Mouse (Mus musculus) urinary bladder, postnatal 14 days (tissue): ENCODE measurements around the gene Cpsf4.
"Not testable (repeated sequence)": the region's sequence is repeated elsewhere in the genome, so short reads cannot be mapped to it uniquely, and the experiment has no call there.

Experiments
- DNase-seq: peaks from one replicate; pipeline ENCODE4 v3.0.0; 2021; ENCODE audit warnings: low spot score

Gene Cpsf4

DNA sequence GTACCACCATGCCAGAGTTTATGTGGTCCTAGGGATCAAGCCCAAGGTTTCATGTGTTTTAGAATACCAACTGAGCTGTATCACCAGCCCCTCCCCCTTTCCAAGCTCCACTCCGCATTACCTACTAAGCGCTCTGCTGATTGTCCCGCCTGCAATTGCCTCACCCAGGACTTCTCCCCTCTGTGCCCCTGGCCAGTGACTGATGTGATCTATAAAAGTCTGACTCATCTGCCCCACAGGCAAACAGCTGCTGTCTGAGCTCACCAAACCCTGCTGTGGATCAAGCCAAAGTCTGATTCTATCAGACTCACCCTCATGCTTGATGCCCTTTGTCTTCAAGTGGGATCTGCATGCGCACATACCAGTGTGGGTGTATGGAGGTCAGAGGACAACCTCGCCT, 55.8 kb downstream of the Cpsf4 start:
- DNase-seq, result peak; percentile 53

DNA sequence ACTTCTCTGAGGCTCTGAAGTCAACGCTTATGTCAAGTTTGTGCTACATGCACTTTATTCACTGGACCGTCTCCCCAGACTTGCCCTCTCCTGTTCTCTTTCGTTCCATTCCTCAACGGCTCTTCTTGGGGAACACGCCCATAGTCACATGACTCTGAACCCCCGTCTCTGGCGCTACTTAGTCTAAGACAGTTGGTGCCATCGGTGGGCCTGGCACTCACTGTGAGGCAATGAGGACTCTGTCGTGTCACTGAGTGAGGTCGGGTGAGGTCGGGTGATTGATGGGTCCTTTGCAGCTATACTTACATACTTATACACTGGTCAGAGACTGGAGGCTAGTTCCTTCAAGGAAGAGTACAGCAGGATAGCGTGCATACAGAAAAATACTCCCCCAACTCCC, 56.4 kb downstream of the Cpsf4 start:
- DNase-seq, result no peak

DNA sequence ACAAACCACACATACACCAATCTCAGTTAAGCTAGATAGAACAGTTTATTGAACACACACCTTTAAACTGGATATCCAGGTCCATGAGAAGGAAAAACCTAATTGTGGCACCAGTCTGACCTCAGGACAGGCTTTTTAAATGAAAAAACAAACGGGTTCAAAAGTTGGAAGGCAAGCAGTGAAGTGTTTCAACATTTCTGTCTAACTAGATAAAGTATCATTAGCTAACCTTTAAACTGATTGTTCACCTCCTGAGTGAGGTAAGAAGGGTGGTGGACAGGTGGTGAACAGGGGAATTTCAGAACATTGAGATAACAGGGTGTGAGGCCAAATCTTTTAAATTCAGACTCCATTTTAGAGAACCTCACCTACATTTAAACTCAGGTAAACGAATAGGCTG, 59.4 kb downstream of the Cpsf4 start:
- no peak for DNase-seq

DNA sequence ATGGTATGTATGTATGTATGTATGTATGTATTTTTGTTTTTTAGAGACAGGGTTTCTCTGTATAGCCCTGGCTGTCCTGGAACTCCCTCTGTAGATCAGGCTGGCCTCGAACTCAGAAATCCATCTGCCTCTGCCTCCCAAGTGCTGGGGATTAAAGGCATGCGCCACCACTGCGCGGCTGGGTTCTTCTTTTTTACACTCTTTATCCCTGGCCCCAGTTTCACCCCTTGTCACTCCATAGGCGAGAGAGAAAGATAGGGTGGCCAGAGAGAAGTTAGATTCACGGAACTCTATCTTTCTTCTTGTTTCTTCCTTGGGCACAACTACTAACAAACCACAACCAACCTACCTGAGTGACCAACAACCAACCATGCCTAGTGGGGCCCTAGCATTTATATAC, 62.3 kb downstream of the Cpsf4 start:
- not testable (repeated sequence) for DNase-seq

DNA sequence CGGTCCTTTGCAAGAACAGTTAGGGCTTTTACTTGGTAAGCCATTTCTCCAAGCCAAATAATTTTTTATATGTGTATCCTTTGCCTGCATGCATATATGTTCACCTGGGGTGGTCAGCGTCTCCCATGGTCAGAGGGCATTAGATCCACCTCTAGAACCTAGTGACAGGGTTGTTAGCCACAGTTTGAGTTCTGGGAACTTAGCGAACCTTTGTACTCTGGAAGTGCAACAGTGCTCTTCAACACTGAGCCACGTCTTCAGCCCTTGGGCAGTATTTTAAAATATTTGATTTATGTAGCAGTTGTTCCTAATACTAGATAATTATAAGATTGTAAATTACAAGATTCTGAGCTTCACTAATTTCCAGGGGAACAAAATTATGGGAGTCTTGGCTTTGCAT, 63.6 kb downstream of the Cpsf4 start:
- no peak for DNase-seq

DNA sequence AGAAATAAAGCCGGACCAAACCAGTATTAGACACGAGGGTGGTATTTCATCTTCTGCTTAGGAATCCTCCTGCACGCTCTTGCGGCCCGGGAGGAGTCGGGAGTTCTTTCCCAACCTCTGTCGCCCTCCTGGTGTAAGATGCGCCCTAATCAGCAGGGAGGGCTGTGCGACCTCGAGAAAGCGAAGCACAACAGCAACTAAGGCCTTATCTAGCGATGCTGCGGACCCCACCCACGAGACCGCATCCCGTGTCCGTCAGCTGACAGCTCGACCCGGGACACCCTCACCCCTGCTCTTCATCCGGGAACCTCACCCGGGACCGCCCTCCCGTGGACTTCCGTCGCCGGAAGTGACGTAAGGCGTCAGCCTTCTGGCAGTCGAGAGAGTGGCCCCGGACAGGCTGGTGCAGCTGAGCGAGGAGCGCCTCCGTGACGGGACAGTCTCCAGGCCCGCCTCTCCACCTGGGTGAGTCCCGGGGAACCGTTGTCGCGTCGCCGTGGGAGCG, 64.4 kb downstream of the Cpsf4 start, which contains the start of gene Zfp655:
Gene Zfp655 (plus strand): TSS at position 349 of the 505 bp plus-strand sequence.
- peak; percentile 98 for DNase-seq
